Comparison of ENCODE assay signal across 8 mouse cellular contexts in the genomic region with DNA sequence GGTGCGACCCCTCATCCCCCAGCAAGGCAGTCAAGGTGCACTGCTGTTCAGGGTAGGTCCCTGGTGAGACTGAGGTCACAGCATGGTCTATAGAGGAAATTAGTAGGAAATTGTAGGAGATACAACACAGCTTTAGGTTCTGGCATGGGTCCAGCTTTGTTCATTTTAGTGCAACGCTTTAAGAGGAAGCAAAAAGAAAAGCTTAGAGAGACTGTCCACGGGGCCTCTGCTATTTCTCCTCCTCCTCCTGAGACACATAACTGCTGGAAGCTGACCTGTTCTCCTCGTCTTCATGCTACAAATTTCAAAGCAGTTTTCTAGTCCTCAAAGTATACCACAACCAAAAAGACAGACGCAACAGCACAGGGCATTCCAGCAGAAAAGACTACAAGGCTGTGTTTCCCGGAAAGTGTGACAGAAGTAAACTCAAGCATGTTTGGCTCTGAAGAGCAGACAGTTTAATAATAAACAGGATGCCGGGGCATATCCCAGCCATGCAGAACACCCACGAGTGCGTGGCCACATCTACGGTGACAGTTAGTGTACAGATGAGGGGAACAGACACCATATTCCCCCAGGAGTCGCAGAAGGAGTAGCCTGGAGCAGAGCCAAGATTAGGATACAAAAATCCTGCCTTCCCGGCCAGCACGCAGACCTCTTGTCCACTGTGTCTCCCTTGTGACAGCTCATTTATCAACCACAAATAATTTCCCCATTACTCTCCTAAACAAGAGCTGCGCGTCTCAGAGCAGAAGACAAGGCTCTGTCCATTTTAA. TPM values are rescaled to one million over a fixed set of nuclear protein-coding genes. Genes with fewer than 3 reads are reported as not detected.
DNase-seq lines count a peak whose midpoint lies in the region; ATAC-seq and TF ChIP-seq lines count a peak whose summit lies in the region.

No protein-coding gene starts in this region.

- peak; percentile 38 for DNase-seq in neural tube, embryonic 11.5 days (ENCODE audit: low spot score)
- no peak for DNase-seq in neural tube, embryonic 10.5 days (ENCODE audit: extremely low spot score, low spot score)
- no peak for DNase-seq in embryonic facial prominence, embryonic 10.5 days (ENCODE audit: low spot score)
- DNase-seq in layer of hippocampus, adult 18-20 months (ENCODE audit: low spot score in 2 of 2): peak; percentile 5 to 43
- no peak for DNase-seq in embryo, embryonic 10 days (ENCODE audit: low spot score)

- no peaks in the 10 kb centered on the region for H3K36me3 ChIP-seq in neural tube, embryonic 11.5 days (ENCODE audit: control insufficient read depth, insufficient read depth, low read length)
- H3K36me3 ChIP-seq in embryonic facial prominence, embryonic 10.5 days (replicated peaks): peaks cover 19% of the 10 kb centered on the region
- no peaks in the 10 kb centered on the region for H3K36me3 ChIP-seq in liver, embryonic 15.5 days (replicated peaks)
- peaks cover 3% of the 10 kb centered on the region; the same call in 1 of the 2 replicates for H3K36me3 ChIP-seq in small intestine, adult 2 months (ENCODE audit: control insufficient read depth, insufficient read depth, low read length)

- H3K27me3 ChIP-seq in neural tube, embryonic 11.5 days (ENCODE audit: control insufficient read depth, insufficient read depth, low read length): no peaks in the 10 kb centered on the region
- no peaks in the 10 kb centered on the region for H3K27me3 ChIP-seq in embryonic facial prominence, embryonic 10.5 days (replicated peaks; ENCODE audit: low read depth, poor library complexity, severe bottlenecking)
- no peaks in the 10 kb centered on the region for H3K27me3 ChIP-seq in liver, embryonic 15.5 days
- no peaks in the 10 kb centered on the region for H3K27me3 ChIP-seq in small intestine, adult 2 months (ENCODE audit: control insufficient read depth, insufficient read depth, low read length)

- H3K9ac ChIP-seq in neural tube, embryonic 11.5 days (ENCODE audit: low read length): no peak overlapping the region
- no peak overlapping the region for H3K9ac ChIP-seq in liver, embryonic 15.5 days

- no peak for TF ChIP-seq CTCF in small intestine, adult 2 months (IDR thresholded peaks at IDR 0.05; ENCODE audit: extremely low read depth, insufficient read length, insufficient replicate concordance, low read depth, low read length)

- 0 out of 2 replicates have a peak overlapping the region, but pooled peaks have one; percentile 42 for H3K27ac ChIP-seq in neural tube, embryonic 11.5 days (ENCODE audit: low read depth, low read length)
- peak overlapping the region; percentile 60 for H3K27ac ChIP-seq in embryonic facial prominence, embryonic 10.5 days (replicated peaks)
- H3K27ac ChIP-seq in liver, embryonic 15.5 days (replicated peaks): peak overlapping the region; percentile 72
- H3K27ac ChIP-seq in small intestine, adult 2 months (ENCODE audit: insufficient read depth, low read depth, low read length): peak overlapping the region; percentile 86

- H3K4me3 ChIP-seq in neural tube, embryonic 11.5 days (ENCODE audit: low read depth, low read length): no peak overlapping the region
- H3K4me3 ChIP-seq in embryonic facial prominence, embryonic 10.5 days: 0 out of 2 replicates have a peak overlapping the region, but pooled peaks have one; percentile 16
- H3K4me3 ChIP-seq in liver, embryonic 15.5 days (replicated peaks): no peak overlapping the region
- no peak overlapping the region; the same call in 1 of the 2 replicates for H3K4me3 ChIP-seq in small intestine, adult 2 months (ENCODE audit: low read depth, low read length)

- no peaks in the 10 kb centered on the region for H3K4me1 ChIP-seq in neural tube, embryonic 11.5 days (ENCODE audit: control insufficient read depth, insufficient read depth, low read length)
- peaks cover 34% of the 10 kb centered on the region for H3K4me1 ChIP-seq in embryonic facial prominence, embryonic 10.5 days
- peaks cover 18% of the 10 kb centered on the region; the same call in 1 of the 2 replicates for H3K4me1 ChIP-seq in liver, embryonic 15.5 days (replicated peaks)
- H3K4me1 ChIP-seq in small intestine, adult 2 months (ENCODE audit: control insufficient read depth, insufficient read depth, insufficient read length, low read length): peaks cover 16% of the 10 kb centered on the region

- no peak overlapping the region for H3K4me2 ChIP-seq in neural tube, embryonic 11.5 days (ENCODE audit: low read depth)
- peak overlapping the region; percentile 5 for H3K4me2 ChIP-seq in liver, embryonic 15.5 days

- WGBS in neural tube, embryonic 11.5 days: 57% methylated on average over 15 of the region's 15 CpGs
- 68% methylated on average over 15 of the region's 15 CpGs for WGBS in embryonic facial prominence, embryonic 10.5 days
- WGBS in liver, embryonic 15.5 days (ENCODE audit: insufficient replicate concordance): 56% methylated on average over 15 of the region's 15 CpGs
- WGBS in small intestine, adult 2 months: 12% methylated on average over 15 of the region's 15 CpGs

- no peaks in the 10 kb centered on the region for H3K9me3 ChIP-seq in neural tube, embryonic 11.5 days (ENCODE audit: control insufficient read depth, low read length)
- no peaks in the 10 kb centered on the region for H3K9me3 ChIP-seq in embryonic facial prominence, embryonic 10.5 days
- H3K9me3 ChIP-seq in liver, embryonic 15.5 days (replicated peaks): no peaks in the 10 kb centered on the region

- TF ChIP-seq POLR2A in small intestine, adult 2 months (IDR thresholded peaks at IDR 0.05; ENCODE audit: low read depth, low read length): no peak

- ATAC-seq in neural tube, embryonic 11.5 days (ENCODE audit: insufficient read depth, low FRiP score, low TSS enrichment): peak; percentile 29; the same call in 1 of the 2 replicates
- peak; percentile 34 to 62 for ATAC-seq in hematopoietic stem cell, adult 5-6 weeks (replicated peaks in 1 of 2; ENCODE audit: insufficient read depth in 1 of 2, low FRiP score in 2 of 2, low TSS enrichment in 1 of 2, low read depth in 1 of 2, poor library complexity in 2 of 2, severe bottlenecking in 2 of 2)
- peak; percentile 29; the same call in 1 of the 2 replicates for ATAC-seq in liver, embryonic 15.5 days (ENCODE audit: insufficient read depth)

RNA-seq across cellular contexts. Expression of gene Cnksr3, which starts 53.6 kb away (rescaled TPM):
- polyA plus RNA-seq in neural tube, embryonic 11.5 days (2014; fragmentation: Nextera tagmentation; extraction: Ambion mirVana): 7.2 and 8.1 TPM in 2 replicates
- polyA plus RNA-seq in embryonic facial prominence, embryonic 10.5 days (2016; fragmentation: Nextera tagmentation; extraction: Ambion mirVana): 8.8 and 10.8 TPM in 2 replicates
- 11.9 and 17.8 TPM in 2 replicates for total RNA-seq in hematopoietic stem cell, adult 5-6 weeks (2017)
- total RNA-seq in layer of hippocampus, adult 18-20 months (2021): 1 to 10 TPM; 3.7 to 4.6 TPM
- 3.5 and 4.0 TPM in 2 replicates for polyA plus RNA-seq in liver, embryonic 15.5 days (2015; fragmentation: Nextera tagmentation; extraction: Ambion mirVana)
- polyA plus RNA-seq in small intestine, adult 2 months (2012; rRNA removed): 4.4 and 8.9 TPM in 2 replicates

Comparison
In these comparisons a context has a peak if more than half of its experiments do, and no peak if none do; other contexts are left out.
1. DNase-seq: peak in neural tube, embryonic 11.5 days (single experiment) and layer of hippocampus, adult 18-20 months (2 of 2); none in neural tube, embryonic 10.5 days (single experiment), embryonic facial prominence, embryonic 10.5 days (single experiment) and embryo, embryonic 10 days (single experiment).
2. Peak in every context shown above with its lines, with median percentiles within 50 percentile points of each other: ATAC-seq and H3K27ac ChIP-seq.